Mouse (Mus musculus) layer of hippocampus, postnatal 14 days (tissue): ENCODE data around the gene Spr. TPM values are rescaled to one million over a fixed set of nuclear protein-coding genes. Genes with fewer than 3 reads are reported as not detected.
"Not testable (repeated sequence)": the region's sequence is repeated elsewhere in the genome, so short reads cannot be mapped to it uniquely, and the experiment has no call there.

Experiments
- DNase-seq, 2 experiments: peaks; one replicate each; pipeline ENCODE4 v3.0.0; 2021 to 2022; ENCODE audit warnings: low spot score in 2 of 2, mixed read lengths in 1 of 2
- long read RNA-seq, 2 experiments: library from polyadenylated mRNA; stranded (forward); transcript quantifications; one replicate each; pipeline ENCODE4 v2.0.0; 2021
- total RNA-seq, 2 experiments: library from RNA; stranded (reverse); gene quantifications; 2 replicates each; pipeline ENCODE4 v1.2.3; 2021

Spr gene
- total RNA-seq = 10 to 100 TPM; 42.1 to 49.3 TPM
- long read RNA-seq, experiment 1, transcript Spr-201 (3 exons, 1,230 nt) = major isoform, 8 of 10 reads
- long read RNA-seq, experiment 1, partial matches to known transcripts = 0 of 10 reads
- long read RNA-seq, experiment 1, other reads (novel, unspliced or antisense) = 1 of 10 reads
- long read RNA-seq, experiment 2, transcript Spr-201 (3 exons, 1,230 nt) = major isoform, 16 of 17 reads
- long read RNA-seq, experiment 2, partial matches to known transcripts = 0 of 17 reads
- long read RNA-seq, experiment 2, other reads (novel, unspliced or antisense) = 1 of 17 reads

- DNase-seq = peak; percentile 88 to 91
These were observed at the start of gene Spr for GRCm38 (mm10) chr6:85137217-85138035. Gene Spr, minus strand, starts transcription at chr6:85137766.

GRCm38 (mm10) chr6:85186744-85187059 lies 49.1 kb upstream of the Spr start:
- no peak for DNase-seq

GRCm38 (mm10) chr6:85186033-85186743 lies 48.6 kb upstream of the Spr start:
- DNase-seq = no peak

GRCm38 (mm10) chr6:85183951-85184350 lies 46.4 kb upstream of the Spr start:
- DNase-seq = no peak

- no peak for DNase-seq
These were observed 42.5 kb upstream of the Spr start for GRCm38 (mm10) chr6:85180036-85180435.

GRCm38 (mm10) chr6:85179569-85179968 lies 42.0 kb upstream of the Spr start:
- no peak for DNase-seq

- no peak for DNase-seq
These were observed 27.9 kb upstream of the Spr start for GRCm38 (mm10) chr6:85165440-85165921.

GRCm38 (mm10) chr6:85160201-85160923 lies 22.8 kb upstream of the Spr start:
- DNase-seq = peak; percentile 79 to 87

GRCm38 (mm10) chr6:85159092-85159760 lies 21.7 kb upstream of the Spr start:
- DNase-seq = peak; percentile 59 to 63

GRCm38 (mm10) chr6:85158040-85158804 lies 20.7 kb upstream of the Spr start:
- not testable (repeated sequence) for DNase-seq

GRCm38 (mm10) chr6:85156551-85156950 lies 19.0 kb upstream of the Spr start:
- not testable (repeated sequence) for DNase-seq

- DNase-seq = no peak
These were observed 17.4 kb upstream of the Spr start for GRCm38 (mm10) chr6:85154861-85155528.

GRCm38 (mm10) chr6:85153970-85154540 lies 16.5 kb upstream of the Spr start:
- DNase-seq = peak in 1 of 2 experiments; percentile 82

GRCm38 (mm10) chr6:85150386-85150785 lies 12.8 kb upstream of the Spr start:
- DNase-seq = no peak

- no peak for DNase-seq
These were observed 10.1 kb upstream of the Spr start for GRCm38 (mm10) chr6:85147636-85148035.

GRCm38 (mm10) chr6:85144466-85144865 lies 6.9 kb upstream of the Spr start:
- no peak for DNase-seq

- not testable (repeated sequence) for DNase-seq
These were observed 3.4 kb upstream of the Spr start for GRCm38 (mm10) chr6:85141013-85141412.

- DNase-seq = no peak
These were observed 2.0 kb upstream of the Spr start for GRCm38 (mm10) chr6:85139534-85139933.

GRCm38 (mm10) chr6:85136784-85137183 lies 782 bp downstream of the Spr start:
- DNase-seq = not testable (repeated sequence)
